Mouse (Mus musculus): Measurements from ENCODE around the gene Wipf1. TPM values are rescaled to one million over a fixed set of nuclear protein-coding genes. Genes with fewer than 3 reads are reported as not detected.

The Wipf1 gene
- polyA plus RNA-seq, 2 experiments: 20.1 to 25.7 TPM

DNA sequence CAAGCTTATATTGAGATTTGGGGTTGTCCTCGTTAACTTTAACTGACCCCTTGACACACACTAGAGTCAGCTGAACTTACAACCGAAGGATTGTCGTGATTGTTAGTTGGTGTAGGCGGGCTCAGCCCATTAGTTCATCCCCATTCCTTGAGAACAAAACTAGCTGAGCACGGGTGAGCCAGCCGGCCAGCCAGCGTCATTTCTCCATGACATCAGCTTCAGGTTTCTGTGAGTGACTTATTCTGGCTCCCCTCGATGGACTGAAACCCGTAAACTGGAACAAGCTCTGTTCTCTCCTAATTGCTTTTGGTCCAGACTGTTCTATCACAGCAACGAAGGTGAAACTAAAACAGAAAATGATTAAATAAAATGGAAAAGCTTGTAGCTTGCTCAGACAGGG lies 5.2 kb upstream of the Wipf1 start:
- Histone ChIP-seq H3K4me1 (ENCODE audit: control insufficient read depth, insufficient read depth, low read length) (peaks cover 9% of the 10 kb centered on the region; the same call in 1 of the 2 replicates), H3K9ac (ENCODE audit: low read depth, low read length, severe bottlenecking) (no peak overlapping the region), H3K9me3 (ENCODE audit: control insufficient read depth, low read length) (no peaks in the 10 kb centered on the region), H3K36me3 (ENCODE audit: control insufficient read depth, insufficient read depth, low read length) (no peaks in the 10 kb centered on the region), H3K4me2 (replicated peaks; ENCODE audit: low read depth, low read length, severe bottlenecking) (no peak overlapping the region), H3K27me3 (ENCODE audit: control insufficient read depth, insufficient read depth, low read length) (no peaks in the 10 kb centered on the region), H3K27ac (replicated peaks; ENCODE audit: low read depth, low read length) (no peak overlapping the region), H3K4me3 (replicated peaks; ENCODE audit: low read length) (no peak overlapping the region)
- WGBS: 34% methylated on average over 10 of the region's 10 CpGs
- no peak for DNase-seq (ENCODE audit: low spot score)
- no peak for TF ChIP-seq POLR2A (IDR thresholded peaks at IDR 0.05; ENCODE audit: borderline replicate concordance, extremely low read depth, insufficient read depth, insufficient read length)
- ATAC-seq (ENCODE audit: low FRiP score, low read depth): no peak

DNA sequence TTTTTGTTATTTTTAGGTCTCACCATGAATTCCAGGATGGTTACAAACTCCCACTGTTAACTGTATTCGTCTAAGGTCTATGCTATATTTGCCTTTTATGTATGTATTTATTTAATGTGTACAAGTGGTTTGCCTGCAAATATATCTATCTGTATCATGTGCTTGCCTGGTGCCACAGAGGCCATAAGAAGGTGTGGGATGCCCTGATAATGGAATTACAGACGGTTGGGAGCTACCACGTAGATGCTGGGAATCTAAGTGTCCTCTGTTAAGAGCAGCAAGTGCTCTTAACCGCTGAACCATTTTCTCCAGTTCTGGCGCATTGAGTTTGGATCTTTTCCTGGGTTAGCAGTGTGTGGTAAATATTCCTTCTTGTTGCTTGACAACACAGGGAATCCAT lies 953 bp upstream of the Wipf1 start:
- Histone ChIP-seq H3K4me3 (replicated peaks; ENCODE audit: low read length) (no peak overlapping the region), H3K4me1 (ENCODE audit: control insufficient read depth, insufficient read depth, low read length) (peaks cover 23% of the 10 kb centered on the region), H3K27ac (replicated peaks; ENCODE audit: low read depth, low read length) (no peak overlapping the region), H3K27me3 (ENCODE audit: control insufficient read depth, insufficient read depth, low read length) (no peaks in the 10 kb centered on the region), H3K9ac (ENCODE audit: low read depth, low read length, severe bottlenecking) (no peak overlapping the region), H3K36me3 (ENCODE audit: control insufficient read depth, insufficient read depth, low read length) (no peaks in the 10 kb centered on the region), H3K9me3 (ENCODE audit: control insufficient read depth, low read length) (no peaks in the 10 kb centered on the region), H3K4me2 (replicated peaks; ENCODE audit: low read depth, low read length, severe bottlenecking) (no peak overlapping the region)
- TF ChIP-seq POLR2A (IDR thresholded peaks at IDR 0.05; ENCODE audit: borderline replicate concordance, extremely low read depth, insufficient read depth, insufficient read length): no peak
- WGBS: 84% methylated on average over 5 of the region's 5 CpGs
- ATAC-seq (ENCODE audit: low FRiP score, low read depth) (no peak), DNase-seq (ENCODE audit: low spot score) (no peak)

DNA sequence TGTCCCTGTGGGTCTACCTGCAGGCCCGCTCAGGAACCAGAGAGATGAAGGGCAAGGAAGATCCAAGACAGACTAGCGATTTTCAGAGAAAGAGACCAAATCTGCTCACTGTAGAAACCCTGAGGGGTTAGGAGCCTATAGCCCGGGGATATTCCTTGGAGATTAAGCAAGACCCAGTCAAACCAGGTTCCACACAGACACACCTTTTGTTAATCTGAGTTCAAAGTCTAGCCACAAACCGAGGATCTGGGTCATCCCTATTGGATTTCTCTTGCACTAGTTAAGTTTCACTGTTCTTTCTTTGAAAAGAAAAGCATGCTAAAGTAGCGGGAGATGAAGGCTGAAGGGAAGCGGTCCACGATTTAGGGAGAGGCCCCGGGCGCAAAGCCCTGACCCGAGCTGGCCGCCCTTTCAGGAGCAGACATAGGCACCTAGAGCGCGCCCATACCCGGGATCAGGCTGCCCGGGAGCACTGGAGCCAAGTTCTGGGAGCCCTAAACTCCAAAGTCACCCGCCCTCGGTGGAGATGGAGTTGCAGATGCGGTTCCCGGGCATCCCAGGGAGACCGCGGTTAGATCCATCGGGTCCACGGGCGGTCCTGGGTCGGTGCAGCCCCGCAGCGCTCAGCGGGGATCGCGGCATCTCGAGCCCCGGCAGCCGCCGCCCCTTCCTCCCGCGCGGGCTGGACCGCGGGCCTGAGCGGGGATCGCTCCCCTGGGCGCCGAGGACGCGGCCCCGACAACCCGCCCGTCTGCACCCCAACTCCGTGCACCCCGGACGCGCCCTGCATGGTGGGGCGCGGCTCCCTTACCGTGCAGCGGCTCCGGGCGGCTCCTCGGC lies 798 bp downstream of the Wipf1 start:
- Histone ChIP-seq H3K4me2 (replicated peaks; ENCODE audit: low read depth, low read length, severe bottlenecking) (peak overlapping the region; percentile 56), H3K4me1 (ENCODE audit: control insufficient read depth, insufficient read depth, low read length) (peaks cover 18% of the 10 kb centered on the region), H3K9me3 (ENCODE audit: control insufficient read depth, low read length) (no peaks in the 10 kb centered on the region), H3K9ac (ENCODE audit: low read depth, low read length, severe bottlenecking) (peak overlapping the region; percentile 96), H3K27me3 (ENCODE audit: control insufficient read depth, insufficient read depth, low read length) (no peaks in the 10 kb centered on the region), H3K4me3 (replicated peaks; ENCODE audit: low read length) (peak overlapping the region; percentile 92), H3K27ac (replicated peaks; ENCODE audit: low read depth, low read length) (peak overlapping the region; percentile 92), H3K36me3 (ENCODE audit: control insufficient read depth, insufficient read depth, low read length) (no peaks in the 10 kb centered on the region)
- 0 out of 2 replicates have a peak, but pooled peaks have one; percentile 15 for TF ChIP-seq POLR2A (IDR thresholded peaks at IDR 0.05; ENCODE audit: borderline replicate concordance, extremely low read depth, insufficient read depth, insufficient read length)
- DNase-seq (ENCODE audit: low spot score) (no peak), ATAC-seq (ENCODE audit: low FRiP score, low read depth) (peak; percentile 56)
- WGBS: 2% methylated on average over 48 of the region's 59 CpGs

DNA sequence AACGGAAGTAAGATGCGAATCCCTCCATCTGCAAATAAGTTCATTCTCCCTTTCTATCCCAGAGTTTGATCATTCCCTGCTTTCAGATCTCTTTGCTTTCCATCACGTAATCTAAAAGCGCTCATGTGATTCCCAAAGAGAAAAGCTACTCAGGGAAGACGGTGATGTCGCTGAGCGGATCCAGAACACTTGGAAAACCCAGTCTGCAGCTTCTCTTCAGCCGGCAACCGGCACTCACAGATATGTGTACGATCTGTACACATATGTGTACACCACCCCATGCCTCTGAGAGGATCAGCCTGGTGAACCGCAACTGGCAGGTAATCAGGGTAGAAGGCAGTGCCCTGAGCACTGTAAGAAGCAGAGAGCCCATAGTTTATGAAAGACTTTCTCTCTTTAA lies 1.6 kb downstream of the Wipf1 start:
- ATAC-seq (ENCODE audit: low FRiP score, low read depth): no peak
- no peak for DNase-seq (ENCODE audit: low spot score)
- no peak for TF ChIP-seq POLR2A (IDR thresholded peaks at IDR 0.05; ENCODE audit: borderline replicate concordance, extremely low read depth, insufficient read depth, insufficient read length)
- Histone ChIP-seq H3K27ac (replicated peaks; ENCODE audit: low read depth, low read length) (no peak overlapping the region), H3K9ac (ENCODE audit: low read depth, low read length, severe bottlenecking) (peak overlapping the region; percentile 96), H3K4me1 (ENCODE audit: control insufficient read depth, insufficient read depth, low read length) (peaks cover 19% of the 10 kb centered on the region), H3K27me3 (ENCODE audit: control insufficient read depth, insufficient read depth, low read length) (no peaks in the 10 kb centered on the region), H3K4me2 (replicated peaks; ENCODE audit: low read depth, low read length, severe bottlenecking) (peak overlapping the region; percentile 56), H3K36me3 (ENCODE audit: control insufficient read depth, insufficient read depth, low read length) (no peaks in the 10 kb centered on the region), H3K4me3 (replicated peaks; ENCODE audit: low read length) (peak overlapping the region; percentile 92), H3K9me3 (ENCODE audit: control insufficient read depth, low read length) (no peaks in the 10 kb centered on the region)
- WGBS: 67% methylated on average over 11 of the region's 11 CpGs

DNA sequence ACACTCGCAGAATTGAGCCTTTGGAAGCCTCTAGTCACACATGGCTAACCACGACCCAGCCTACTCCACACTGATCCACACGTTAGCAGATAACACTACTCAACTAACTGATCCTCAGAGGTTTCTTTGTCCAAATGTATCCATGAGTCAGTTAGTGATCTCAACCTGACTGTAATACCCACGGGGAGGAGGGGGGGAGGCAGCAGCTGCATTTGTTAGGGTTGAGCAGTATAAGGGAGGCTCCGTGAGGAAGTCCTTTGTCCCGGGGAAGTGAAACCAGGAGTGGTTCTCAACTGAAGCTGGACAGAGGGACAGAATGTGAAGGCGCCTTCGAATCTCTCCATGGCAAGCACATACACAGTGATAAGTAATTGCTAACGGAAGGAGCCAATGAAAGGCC lies 2.8 kb downstream of the Wipf1 start:
- Histone ChIP-seq H3K4me1 (ENCODE audit: control insufficient read depth, insufficient read depth, low read length) (peaks cover 31% of the 10 kb centered on the region), H3K9ac (ENCODE audit: low read depth, low read length, severe bottlenecking) (no peak overlapping the region), H3K9me3 (ENCODE audit: control insufficient read depth, low read length) (no peaks in the 10 kb centered on the region), H3K27ac (replicated peaks; ENCODE audit: low read depth, low read length) (no peak overlapping the region), H3K27me3 (ENCODE audit: control insufficient read depth, insufficient read depth, low read length) (no peaks in the 10 kb centered on the region), H3K36me3 (ENCODE audit: control insufficient read depth, insufficient read depth, low read length) (no peaks in the 10 kb centered on the region), H3K4me2 (replicated peaks; ENCODE audit: low read depth, low read length, severe bottlenecking) (peak overlapping the region; percentile 56), H3K4me3 (replicated peaks; ENCODE audit: low read length) (0 out of 2 replicates have a peak overlapping the region, but pooled peaks have one; percentile 3)
- TF ChIP-seq POLR2A (IDR thresholded peaks at IDR 0.05; ENCODE audit: borderline replicate concordance, extremely low read depth, insufficient read depth, insufficient read length): no peak
- DNase-seq (ENCODE audit: low spot score) (no peak), ATAC-seq (ENCODE audit: low FRiP score, low read depth) (no peak)
- WGBS: 63% methylated on average over 9 of the region's 9 CpGs

Measured in limb, embryonic 14.5 days (tissue).